In genomic region chr6:94064832-94065231, GRCm38 (mm10) we compare ENCODE assay signal across 24 mouse cellular contexts.
"Had no signal": no experiment of that assay in that cellular context is flagged by ENCODE, and none has a peak within 500 bp of the region (broad histone marks: within the 10 kb centered on the region; RNA-seq: fewer than 3 reads in every experiment).

No protein-coding gene starts in this region.

- H3K4me2 ChIP-seq: heart, embryonic 11.5 days; heart, embryonic 13.5 days; heart, embryonic 15.5 days; hindbrain, embryonic 13.5 days; hindbrain, embryonic 15.5 days; limb, embryonic 12.5 days; liver, embryonic 13.5 days; liver, embryonic 15.5 days had no signal

- H3K27ac ChIP-seq: heart, adult 2 months; heart, embryonic 13.5 days; heart, embryonic 15.5 days; hindbrain, embryonic 13.5 days; hindbrain, embryonic 15.5 days; hindbrain, postnatal 0 days; layer of hippocampus, adult 2 months; left cerebral cortex, adult 2 months; limb, embryonic 12.5 days; liver, embryonic 13.5 days; liver, embryonic 15.5 days had no signal

- H3K27me3 ChIP-seq: heart, embryonic 13.5 days; heart, embryonic 15.5 days; hindbrain, embryonic 13.5 days; hindbrain, embryonic 15.5 days; limb, embryonic 12.5 days; liver, embryonic 13.5 days; liver, embryonic 15.5 days had no signal

- H3K36me3 ChIP-seq: heart, embryonic 13.5 days; heart, embryonic 15.5 days; hindbrain, embryonic 13.5 days; hindbrain, embryonic 15.5 days; limb, embryonic 12.5 days; liver, embryonic 13.5 days; liver, embryonic 15.5 days had no signal

- H3K4me3 ChIP-seq: heart, adult 2 months; heart, embryonic 13.5 days; heart, embryonic 15.5 days; hindbrain, embryonic 13.5 days; hindbrain, embryonic 15.5 days; layer of hippocampus, adult 2 months; left cerebral cortex, adult 2 months; limb, embryonic 12.5 days; liver, embryonic 13.5 days; liver, embryonic 15.5 days had no signal

- DNase-seq: gastrocnemius, postnatal 14 days; gastrocnemius, postnatal 36 days; heart, adult 2 months; heart, postnatal 14 days; heart, postnatal 36 days; kidney, adult 11 months; kidney, adult 2 months; kidney, postnatal 10 days; kidney, postnatal 25 days; kidney, postnatal 4 days; left cerebral cortex, postnatal 4 days; liver; liver, embryonic 13.5 days; liver, postnatal 0 days had no signal

- H3K9me3 ChIP-seq: heart, embryonic 13.5 days; heart, embryonic 15.5 days; hindbrain, embryonic 13.5 days; hindbrain, embryonic 15.5 days; limb, embryonic 12.5 days; liver, embryonic 13.5 days; liver, embryonic 15.5 days had no signal

- H3K9ac ChIP-seq: heart, embryonic 13.5 days; heart, embryonic 15.5 days; hindbrain, embryonic 13.5 days; hindbrain, embryonic 15.5 days; limb, embryonic 12.5 days; liver, embryonic 13.5 days; liver, embryonic 15.5 days; liver, postnatal 0 days had no signal

- ATAC-seq: hindbrain, postnatal 0 days; liver, postnatal 0 days had no signal
